Mouse (Mus musculus): Measurements from ENCODE around the gene Mylip. TPM values are rescaled to one million over a fixed set of nuclear protein-coding genes. Genes with fewer than 3 reads are reported as not detected.

Gene Mylip
- polyA plus RNA-seq, 1 experiment from 2014 or later = 5.8 TPM

DNA sequence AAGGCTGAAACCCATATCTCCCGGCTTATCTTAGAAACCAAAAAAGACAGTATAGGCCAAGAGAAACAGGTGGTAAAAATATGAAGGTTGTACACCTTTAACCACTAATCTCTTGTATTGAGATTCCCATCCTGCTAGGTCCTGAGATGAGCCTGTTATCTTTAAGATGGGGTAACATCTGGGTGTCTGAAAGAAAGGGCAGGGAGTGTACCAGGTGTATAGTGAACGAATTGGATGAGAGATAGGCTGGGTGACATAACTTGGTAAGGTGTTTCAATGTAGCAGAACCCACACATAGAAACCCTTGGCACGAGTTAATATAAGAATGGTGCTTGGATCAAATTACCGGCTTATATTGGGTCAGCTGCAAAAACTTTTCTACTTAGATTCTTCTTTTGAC lies 653 bp upstream of the Mylip start:
- Histone ChIP-seq H3K4me1 (replicated peaks; ENCODE audit: control insufficient read depth, insufficient read depth, low read length) (peaks cover 17% of the 10 kb centered on the region), H3K4me3 (replicated peaks; ENCODE audit: low read length) (peak overlapping the region; percentile 72), H3K36me3 (ENCODE audit: control insufficient read depth, insufficient read depth) (no peaks in the 10 kb centered on the region), H3K27me3 (replicated peaks; ENCODE audit: control insufficient read depth, insufficient read depth, low read length) (no peaks in the 10 kb centered on the region), H3K4me2 (ENCODE audit: low read length) (peak overlapping the region; percentile 87), H3K9me3 (ENCODE audit: control insufficient read depth, low read length) (no peaks in the 10 kb centered on the region), H3K27ac (ENCODE audit: low read length) (no peak overlapping the region), H3K9ac (replicated peaks; ENCODE audit: low read depth, low read length) (peak overlapping the region; percentile 33)
- no peak for ATAC-seq
- 39% methylated on average over 4 of the region's 4 CpGs for WGBS

DNA sequence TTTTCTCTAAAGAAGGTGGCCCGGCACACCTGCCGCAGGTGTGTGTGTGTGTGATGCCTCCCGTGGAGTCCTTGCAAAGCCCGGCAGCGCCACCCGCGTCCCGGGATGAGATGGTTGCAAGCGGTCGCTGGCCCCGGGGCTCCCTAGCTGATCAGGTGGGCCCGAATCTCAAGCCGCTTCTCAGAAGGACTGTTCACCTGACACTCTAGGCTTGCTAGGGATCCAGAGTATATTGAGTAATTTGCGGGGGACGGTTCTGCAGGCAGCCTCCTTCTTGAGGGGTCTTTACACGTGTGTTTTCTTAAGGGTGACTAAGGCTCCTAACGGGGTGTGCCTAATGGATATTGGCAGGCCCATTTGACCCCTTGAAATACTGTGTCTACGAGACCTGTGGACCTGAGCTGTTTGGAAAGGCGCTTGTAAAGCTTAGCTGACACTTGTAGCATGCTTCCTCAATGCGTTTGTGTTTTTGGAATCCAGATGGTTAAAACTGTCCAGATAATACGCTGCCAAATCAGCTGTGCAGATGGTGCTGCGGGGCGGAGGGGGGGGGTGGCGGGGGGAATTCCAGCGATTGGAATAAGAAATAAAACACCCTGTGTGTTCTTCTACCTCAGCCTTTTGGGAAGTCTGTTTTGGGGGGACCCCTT lies 895 bp downstream of the Mylip start:
- no peak overlapping the region for H3K27ac ChIP-seq (ENCODE audit: low read length)

DNA sequence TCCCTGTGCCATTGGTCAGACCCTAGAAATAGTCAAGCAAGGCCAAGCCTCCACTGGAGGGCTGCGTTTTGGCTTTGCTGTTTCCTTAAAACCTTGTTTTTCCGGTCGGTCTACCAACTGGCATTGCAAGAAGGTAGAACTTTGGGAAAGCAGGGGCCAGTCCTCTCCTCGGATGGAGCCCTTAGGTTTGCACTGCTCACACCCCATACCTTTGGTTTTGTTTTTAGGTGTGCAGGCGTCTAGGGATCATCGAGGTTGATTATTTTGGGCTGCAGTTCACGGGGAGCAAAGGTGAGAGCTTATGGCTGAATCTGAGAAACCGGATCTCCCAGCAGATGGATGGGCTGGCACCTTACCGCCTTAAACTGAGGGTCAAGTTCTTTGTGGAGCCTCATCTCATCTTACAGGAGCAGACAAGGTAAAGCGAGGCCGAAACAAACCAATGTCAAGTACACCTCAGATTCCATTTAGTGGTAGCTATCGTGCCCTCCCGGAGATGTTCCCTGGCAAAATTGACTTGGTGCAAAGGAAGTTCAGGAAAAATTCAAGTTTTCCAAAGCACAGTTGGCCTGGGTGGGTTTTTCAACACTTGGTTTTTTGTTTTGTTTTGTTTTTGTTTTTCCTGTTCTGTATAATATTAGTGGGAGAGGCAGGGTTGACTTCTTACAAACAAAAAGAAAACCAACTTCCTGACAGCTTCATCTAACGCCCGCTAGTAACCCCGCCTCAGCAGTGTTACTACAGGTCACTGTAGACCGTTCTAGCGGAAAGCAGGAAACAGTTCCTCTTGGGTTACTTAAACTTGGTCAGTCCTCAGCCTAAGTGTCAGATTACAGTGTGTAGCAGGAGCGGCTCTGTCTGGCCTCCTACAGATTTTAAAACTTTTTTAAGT lies 1.7 kb downstream of the Mylip start:
- Histone ChIP-seq H3K36me3 (ENCODE audit: control insufficient read depth, insufficient read depth) (no peaks in the 10 kb centered on the region), H3K4me1 (replicated peaks; ENCODE audit: control insufficient read depth, insufficient read depth, low read length) (peaks cover 17% of the 10 kb centered on the region), H3K27ac (ENCODE audit: low read length) (no peak overlapping the region), H3K9me3 (ENCODE audit: control insufficient read depth, low read length) (no peaks in the 10 kb centered on the region), H3K4me3 (replicated peaks; ENCODE audit: low read length) (peak overlapping the region; percentile 72), H3K9ac (replicated peaks; ENCODE audit: low read depth, low read length) (no peak overlapping the region), H3K27me3 (replicated peaks; ENCODE audit: control insufficient read depth, insufficient read depth, low read length) (no peaks in the 10 kb centered on the region), H3K4me2 (ENCODE audit: low read length) (peak overlapping the region; percentile 87)
- ATAC-seq = no peak
- WGBS = 71% methylated on average over 19 of the region's 19 CpGs

More for the DNA sequence above, 895 bp downstream of the Mylip start:
- no peaks in the 10 kb centered on the region for H3K27me3 ChIP-seq (replicated peaks; ENCODE audit: control insufficient read depth, insufficient read depth, low read length)
- 0 out of 2 replicates have a peak, but pooled peaks have one; percentile 0 for ATAC-seq
- H3K9me3 ChIP-seq (ENCODE audit: control insufficient read depth, low read length) = no peaks in the 10 kb centered on the region
- 4% methylated on average over 25 of the region's 25 CpGs for WGBS
- peak overlapping the region; percentile 72 for H3K4me3 ChIP-seq (replicated peaks; ENCODE audit: low read length)
- H3K9ac ChIP-seq (replicated peaks; ENCODE audit: low read depth, low read length) = peak overlapping the region; percentile 77
- no peaks in the 10 kb centered on the region for H3K36me3 ChIP-seq (ENCODE audit: control insufficient read depth, insufficient read depth)
- peaks cover 17% of the 10 kb centered on the region for H3K4me1 ChIP-seq (replicated peaks; ENCODE audit: control insufficient read depth, insufficient read depth, low read length)
- peak overlapping the region; percentile 87 for H3K4me2 ChIP-seq (ENCODE audit: low read length)

DNA sequence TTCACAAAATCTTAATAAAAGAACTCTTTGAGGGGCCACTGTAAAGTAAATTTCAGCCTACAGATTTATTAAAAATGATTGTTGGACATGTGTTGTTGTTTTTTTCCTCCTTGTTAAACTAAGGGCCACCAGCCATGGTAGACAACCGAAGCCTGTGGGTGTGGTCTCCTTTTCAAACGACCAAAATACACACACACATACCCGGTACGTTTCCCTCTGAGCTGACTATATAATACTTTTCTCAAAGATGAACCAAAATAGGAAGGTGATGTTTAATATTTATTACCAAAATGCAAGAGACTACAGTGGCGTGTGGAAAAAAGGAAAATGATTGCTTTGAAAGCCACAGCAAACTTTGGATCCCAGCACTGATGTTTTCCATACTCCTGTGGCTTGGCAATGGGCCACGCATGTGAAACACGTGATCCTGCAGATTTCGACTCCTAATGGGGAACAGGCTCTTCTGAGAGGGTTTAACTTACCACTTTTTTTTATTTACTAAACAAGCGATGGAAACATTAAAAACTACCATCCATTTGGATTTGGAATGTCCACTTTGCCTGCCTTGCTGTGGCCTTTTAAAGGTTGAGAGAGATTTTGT lies 2.4 kb downstream of the Mylip start:
- WGBS = 54% methylated on average over 9 of the region's 9 CpGs
- Histone ChIP-seq H3K4me3 (replicated peaks; ENCODE audit: low read length) (no peak overlapping the region), H3K9me3 (ENCODE audit: control insufficient read depth, low read length) (no peaks in the 10 kb centered on the region), H3K27me3 (replicated peaks; ENCODE audit: control insufficient read depth, insufficient read depth, low read length) (no peaks in the 10 kb centered on the region), H3K36me3 (ENCODE audit: control insufficient read depth, insufficient read depth) (no peaks in the 10 kb centered on the region), H3K4me2 (ENCODE audit: low read length) (no peak overlapping the region), H3K4me1 (replicated peaks; ENCODE audit: control insufficient read depth, insufficient read depth, low read length) (peaks cover 17% of the 10 kb centered on the region), H3K9ac (replicated peaks; ENCODE audit: low read depth, low read length) (no peak overlapping the region), H3K27ac (ENCODE audit: low read length) (no peak overlapping the region)
- no peak for ATAC-seq

DNA sequence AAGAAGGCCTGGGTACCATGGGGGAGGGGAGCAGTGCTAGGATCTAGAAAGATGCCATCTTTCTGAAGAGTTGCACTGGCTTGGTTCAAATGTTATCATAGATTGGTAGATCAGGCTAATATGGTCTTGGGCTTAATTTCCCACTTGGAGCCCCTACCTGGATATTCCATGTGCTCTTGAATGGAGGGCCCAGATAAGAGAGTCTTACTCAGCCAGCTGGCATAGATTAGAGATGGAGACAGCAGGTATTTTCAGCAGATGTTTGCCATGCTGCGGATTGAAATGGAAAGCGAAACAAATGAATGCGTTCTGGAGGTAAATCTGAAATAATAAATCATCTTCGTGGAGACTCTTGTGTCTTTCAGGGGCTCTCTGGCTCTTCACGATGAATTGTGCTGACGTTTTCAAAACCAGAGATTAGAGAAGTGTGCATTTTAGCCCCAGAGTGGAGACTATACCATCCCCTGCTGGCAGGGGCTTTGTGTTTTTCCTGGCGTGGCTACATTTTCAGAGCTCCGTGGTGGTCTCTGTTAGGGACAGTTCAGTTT lies 4.8 kb downstream of the Mylip start:
- Histone ChIP-seq H3K27ac (ENCODE audit: low read length) (no peak overlapping the region), H3K9ac (replicated peaks; ENCODE audit: low read depth, low read length) (no peak overlapping the region), H3K9me3 (ENCODE audit: control insufficient read depth, low read length) (no peaks in the 10 kb centered on the region), H3K4me1 (replicated peaks; ENCODE audit: control insufficient read depth, insufficient read depth, low read length) (peaks cover 17% of the 10 kb centered on the region), H3K27me3 (replicated peaks; ENCODE audit: control insufficient read depth, insufficient read depth, low read length) (no peaks in the 10 kb centered on the region), H3K4me3 (replicated peaks; ENCODE audit: low read length) (no peak overlapping the region), H3K4me2 (ENCODE audit: low read length) (no peak overlapping the region), H3K36me3 (ENCODE audit: control insufficient read depth, insufficient read depth) (no peaks in the 10 kb centered on the region)
- WGBS = 56% methylated on average over 8 of the region's 8 CpGs
- ATAC-seq = no peak

DNA sequence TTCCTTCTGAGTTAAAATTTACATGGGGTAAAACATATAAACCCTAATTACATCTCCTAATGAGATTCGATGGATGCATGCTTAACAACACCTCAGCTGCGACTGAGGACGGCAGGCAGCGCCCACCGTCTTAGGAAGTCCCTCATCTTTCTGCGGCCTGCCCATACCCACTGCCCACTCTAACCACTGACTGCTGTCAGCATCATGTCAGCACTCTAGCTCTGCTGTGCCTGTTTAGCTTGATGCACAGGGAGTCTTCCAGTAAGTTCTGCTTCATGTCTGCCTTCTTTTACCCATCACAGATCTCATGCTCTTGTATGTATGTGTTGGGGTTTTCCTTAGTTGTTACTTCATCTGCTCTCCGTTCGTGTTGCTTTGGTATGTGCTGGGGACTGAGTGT lies 7.2 kb downstream of the Mylip start:
- H3K27ac ChIP-seq (ENCODE audit: low read length) = no peak overlapping the region
- WGBS = 86% methylated on average over 8 of the region's 8 CpGs
- H3K4me2 ChIP-seq (ENCODE audit: low read length) = no peak overlapping the region
- H3K4me1 ChIP-seq (replicated peaks; ENCODE audit: control insufficient read depth, insufficient read depth, low read length) = peaks cover 2% of the 10 kb centered on the region; the same call in 1 of the 2 replicates
- no peaks in the 10 kb centered on the region for H3K27me3 ChIP-seq (replicated peaks; ENCODE audit: control insufficient read depth, insufficient read depth, low read length)
- no peaks in the 10 kb centered on the region for H3K9me3 ChIP-seq (ENCODE audit: control insufficient read depth, low read length)
- no peaks in the 10 kb centered on the region for H3K36me3 ChIP-seq (ENCODE audit: control insufficient read depth, insufficient read depth)
- ATAC-seq = no peak
- H3K4me3 ChIP-seq (replicated peaks; ENCODE audit: low read length) = no peak overlapping the region
- H3K9ac ChIP-seq (replicated peaks; ENCODE audit: low read depth, low read length) = no peak overlapping the region

DNA sequence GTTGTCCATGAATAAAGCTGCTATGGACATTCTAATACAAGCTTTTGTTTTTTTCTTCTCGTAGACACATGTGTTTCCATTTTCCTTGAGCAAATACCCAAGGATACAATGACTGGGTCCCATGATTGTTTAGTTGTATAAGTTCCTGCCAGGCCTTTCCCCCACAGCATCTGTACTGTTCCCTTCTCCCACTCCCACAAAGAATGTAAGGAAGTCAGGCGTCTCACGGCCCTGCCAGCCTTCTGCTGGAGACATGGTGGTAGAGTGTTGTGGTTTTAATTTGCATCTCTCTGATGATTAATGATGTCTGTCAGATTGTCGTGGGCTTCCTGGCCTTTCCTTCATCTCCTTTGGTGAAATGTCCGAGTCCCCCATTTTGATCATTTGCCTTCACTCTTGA lies 7.7 kb downstream of the Mylip start:
- Histone ChIP-seq H3K27me3 (replicated peaks; ENCODE audit: control insufficient read depth, insufficient read depth, low read length) (no peaks in the 10 kb centered on the region), H3K9me3 (ENCODE audit: control insufficient read depth, low read length) (no peaks in the 10 kb centered on the region), H3K4me3 (replicated peaks; ENCODE audit: low read length) (no peak overlapping the region), H3K9ac (replicated peaks; ENCODE audit: low read depth, low read length) (no peak overlapping the region), H3K4me2 (ENCODE audit: low read length) (no peak overlapping the region), H3K27ac (ENCODE audit: low read length) (no peak overlapping the region), H3K4me1 (replicated peaks; ENCODE audit: control insufficient read depth, insufficient read depth, low read length) (no peaks in the 10 kb centered on the region; the same call in 1 of the 2 replicates), H3K36me3 (ENCODE audit: control insufficient read depth, insufficient read depth) (no peaks in the 10 kb centered on the region)
- no peak for ATAC-seq
- WGBS = 57% methylated on average over 5 of the region's 5 CpGs

DNA sequence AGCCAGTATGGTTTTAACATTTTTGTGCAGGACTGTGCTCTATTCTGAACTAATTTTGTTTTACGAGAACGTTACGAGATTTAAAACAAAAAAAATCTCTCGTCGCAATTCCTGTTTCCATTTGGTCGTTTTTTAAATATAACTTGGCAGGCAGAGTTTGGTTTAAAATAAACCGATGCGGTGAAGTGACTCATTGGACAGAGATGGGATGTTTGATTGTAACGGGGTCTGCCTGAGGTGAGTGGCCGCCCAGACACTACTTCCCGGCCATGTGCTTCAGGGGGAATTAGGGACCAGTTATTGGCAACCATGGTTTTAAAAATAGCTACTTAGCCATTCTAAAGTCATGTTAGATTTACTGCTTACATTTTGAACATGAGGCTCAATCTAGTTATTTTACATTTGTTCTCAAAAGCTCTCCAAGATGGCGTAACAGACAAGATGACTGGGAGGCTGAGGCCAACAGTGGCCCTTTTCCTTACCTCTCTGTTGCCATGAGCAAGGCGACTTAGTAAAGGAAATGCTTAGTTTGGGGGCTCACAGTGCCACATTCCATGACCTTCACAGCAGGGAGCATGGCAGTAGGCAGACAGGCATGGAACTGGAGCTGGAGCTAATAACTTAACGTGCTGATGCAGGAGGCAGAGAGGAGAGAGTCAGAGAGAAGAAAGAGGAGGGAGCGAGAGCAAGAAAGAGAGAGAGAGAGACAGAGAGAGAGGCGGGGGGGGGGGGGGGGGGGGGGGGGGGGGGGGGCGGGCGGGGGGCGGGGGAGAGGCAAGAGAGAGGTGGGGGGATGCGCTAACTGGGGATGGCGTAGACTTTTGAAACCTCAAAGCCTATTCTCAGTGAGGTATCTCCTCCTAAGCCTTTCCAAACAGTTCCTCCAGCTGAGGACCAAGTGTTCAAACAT lies 8.6 kb downstream of the Mylip start:
- Histone ChIP-seq H3K36me3 (ENCODE audit: control insufficient read depth, insufficient read depth) (no peaks in the 10 kb centered on the region), H3K27me3 (replicated peaks; ENCODE audit: control insufficient read depth, insufficient read depth, low read length) (no peaks in the 10 kb centered on the region), H3K4me2 (ENCODE audit: low read length) (no peak overlapping the region), H3K9ac (replicated peaks; ENCODE audit: low read depth, low read length) (no peak overlapping the region), H3K4me3 (replicated peaks; ENCODE audit: low read length) (no peak overlapping the region), H3K4me1 (replicated peaks; ENCODE audit: control insufficient read depth, insufficient read depth, low read length) (no peaks in the 10 kb centered on the region; the same call in 1 of the 2 replicates), H3K9me3 (ENCODE audit: control insufficient read depth, low read length) (no peaks in the 10 kb centered on the region), H3K27ac (ENCODE audit: low read length) (no peak overlapping the region)
- WGBS = 71% methylated on average over 18 of the region's 21 CpGs
- no peak for ATAC-seq

Measured in forebrain, embryonic 16.5 days (tissue).